Mouse (Mus musculus): Measurements from ENCODE around the gene Mcts2. TPM values are rescaled to one million over a fixed set of nuclear protein-coding genes. Genes with fewer than 3 reads are reported as not detected.
"Not testable (repeated sequence)": the region's sequence is repeated elsewhere in the genome, so short reads cannot be mapped to it uniquely, and the experiment has no call there.

Gene Mcts2
- polyA plus RNA-seq (2015; fragmentation: Nextera tagmentation; extraction: Ambion mirVana): 24.7 and 27.3 TPM in 2 replicates

DNA sequence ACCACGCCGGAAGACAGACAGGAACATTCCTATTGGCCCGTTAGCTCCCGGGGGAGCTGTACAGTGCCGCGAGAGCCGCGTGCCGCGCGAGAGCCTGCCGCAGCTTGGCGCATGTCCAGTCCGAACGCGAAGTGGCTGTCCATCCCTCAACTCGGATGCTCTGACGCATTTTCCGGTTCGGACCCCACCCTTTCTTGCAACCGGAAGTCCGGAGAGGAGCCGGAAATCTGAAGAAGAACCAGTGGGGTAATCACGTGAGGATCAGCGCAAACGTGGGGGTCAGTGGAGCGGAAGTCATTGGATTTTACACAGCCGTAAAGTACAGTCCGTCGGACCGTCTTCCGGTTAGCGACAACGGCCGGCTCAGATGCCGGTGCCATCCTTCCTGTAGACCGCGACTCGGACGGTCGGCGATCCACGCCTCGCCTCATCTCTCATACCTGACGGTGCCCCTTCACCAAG, at the start of gene Mcts2:
TSS of gene Mcts2 (plus strand) at position 230 of the 462 bp plus-strand sequence.
- WGBS: 59% methylated on average over 45 of the region's 45 CpGs

DNA sequence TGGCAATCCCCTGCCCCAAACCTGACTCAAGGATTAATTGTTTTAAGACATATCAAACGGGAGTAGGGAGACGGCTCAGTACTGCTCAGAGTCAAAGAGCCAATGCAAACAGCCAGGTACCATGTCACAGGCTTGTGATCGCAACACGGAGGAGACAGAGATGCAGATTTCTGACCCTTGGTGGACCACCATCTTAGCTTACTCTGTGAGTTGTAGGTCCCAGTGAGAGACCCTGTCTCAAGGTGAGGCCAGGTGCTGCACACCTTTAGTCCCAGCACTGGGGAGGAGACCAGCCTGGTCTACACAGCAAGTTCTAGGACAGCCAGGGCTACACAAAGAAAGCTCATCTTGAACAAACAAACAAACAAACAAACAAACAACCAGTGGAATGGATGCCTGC, 49.5 kb upstream of the Mcts2 start:
- 81% methylated on average over 4 of the region's 4 CpGs for WGBS
- no peak for ATAC-seq (ENCODE audit: insufficient number of reproducible peaks, low FRiP score, low TSS enrichment, low read depth)
- no peak overlapping the region for H3K4me3 ChIP-seq (replicated peaks)
- 0 out of 2 replicates have a peak, but pooled peaks cover 14% of the 10 kb centered on the region for H3K4me1 ChIP-seq
- no peaks in the 10 kb centered on the region for H3K36me3 ChIP-seq
- H3K9me3 ChIP-seq (replicated peaks): no peaks in the 10 kb centered on the region
- no peak overlapping the region for H3K4me2 ChIP-seq (replicated peaks)
- H3K27me3 ChIP-seq: no peaks in the 10 kb centered on the region
- peak overlapping the region; percentile 68; the same call in 1 of the 2 replicates for H3K27ac ChIP-seq (replicated peaks)
- no peak overlapping the region for H3K9ac ChIP-seq

More for the DNA sequence above, at the start of gene Mcts2:
- Histone ChIP-seq H3K9ac (peak within 1 kb of the TSS; percentile 44), H3K4me2 (replicated peaks) (peak within 1 kb of the TSS; percentile 53), H3K4me3 (replicated peaks) (peak within 1 kb of the TSS; percentile 52), H3K36me3 (peaks cover 85% of the 10 kb centered on the region), H3K27ac (replicated peaks) (peak within 1 kb of the TSS; percentile 40), H3K4me1 (peaks cover 13% of the 10 kb centered on the region; the same call in 1 of the 2 replicates), H3K27me3 (no peaks in the 10 kb centered on the region), H3K9me3 (replicated peaks) (no peaks in the 10 kb centered on the region)
- peak; percentile 93 for ATAC-seq (ENCODE audit: insufficient number of reproducible peaks, low FRiP score, low TSS enrichment, low read depth)

DNA sequence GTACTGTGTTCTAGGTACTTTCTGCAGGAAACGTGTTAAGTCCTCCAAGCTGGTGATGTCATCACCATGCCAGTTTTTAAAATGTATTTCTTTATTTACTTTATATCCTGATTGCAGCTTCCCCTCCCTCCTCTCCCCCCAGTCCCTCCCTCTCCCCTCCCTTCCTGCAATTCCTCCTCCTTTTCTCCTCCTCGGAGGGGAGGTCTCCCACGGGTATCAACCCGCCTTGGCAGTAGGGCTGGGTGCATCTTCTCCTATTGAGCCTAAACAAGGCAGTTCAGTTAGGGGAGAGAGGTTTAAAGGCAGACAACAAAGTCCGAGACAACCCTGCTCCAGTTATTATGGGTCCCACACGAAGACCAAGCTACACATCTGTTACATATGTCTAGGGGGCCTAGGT, 48.0 kb upstream of the Mcts2 start:
- no peak overlapping the region for H3K27ac ChIP-seq (replicated peaks)
- no peak overlapping the region for H3K4me3 ChIP-seq (replicated peaks)
- no peak for ATAC-seq (ENCODE audit: insufficient number of reproducible peaks, low FRiP score, low TSS enrichment, low read depth)
- H3K9ac ChIP-seq: no peak overlapping the region
- H3K4me1 ChIP-seq: 0 out of 2 replicates have a peak, but pooled peaks cover 14% of the 10 kb centered on the region
- H3K4me2 ChIP-seq (replicated peaks): no peak overlapping the region
- H3K27me3 ChIP-seq: no peaks in the 10 kb centered on the region
- H3K36me3 ChIP-seq: no peaks in the 10 kb centered on the region
- H3K9me3 ChIP-seq (replicated peaks): no peaks in the 10 kb centered on the region
- WGBS: 51% methylated on average over 6 of the region's 6 CpGs

DNA sequence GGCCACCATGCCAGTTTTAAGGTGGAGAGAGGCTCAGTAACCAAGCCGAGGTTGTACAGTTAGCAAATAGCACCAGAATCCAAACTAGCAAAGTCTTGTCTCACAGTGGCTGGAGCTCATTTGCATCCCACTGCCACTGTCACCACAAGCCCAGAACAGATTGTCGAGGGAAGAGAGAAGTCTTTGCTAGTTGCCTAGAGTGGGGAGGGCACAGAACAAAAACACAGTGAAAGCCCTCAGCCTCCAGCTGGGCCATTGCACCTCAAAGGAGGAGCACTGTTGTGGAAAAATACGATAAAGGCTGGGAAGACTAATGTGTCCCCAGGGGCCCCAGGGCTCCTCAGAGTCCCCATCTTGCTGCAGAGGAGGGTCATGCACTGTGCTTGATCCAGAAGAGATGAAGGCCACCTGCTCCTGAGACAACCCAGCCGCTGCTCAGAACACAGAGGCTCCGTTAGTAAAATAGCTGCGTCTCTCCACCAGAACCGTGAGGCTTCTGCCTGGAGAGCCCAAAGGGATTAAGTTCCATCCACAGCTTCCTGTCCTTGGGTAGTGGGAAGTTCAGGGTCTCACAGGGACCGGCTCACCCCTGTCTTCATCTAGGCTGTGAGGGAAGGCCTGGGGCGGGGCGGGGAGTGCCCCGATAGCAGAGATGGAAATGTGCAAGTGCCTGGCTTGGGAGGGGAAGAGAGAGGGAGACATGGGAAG, 47.3 kb upstream of the Mcts2 start:
- H3K9me3 ChIP-seq (replicated peaks): no peaks in the 10 kb centered on the region
- 0 out of 2 replicates have a peak overlapping the region, but pooled peaks have one; percentile 11 for H3K27ac ChIP-seq (replicated peaks)
- no peaks in the 10 kb centered on the region for H3K27me3 ChIP-seq
- no peak overlapping the region for H3K4me2 ChIP-seq (replicated peaks)
- no peak overlapping the region for H3K9ac ChIP-seq
- ATAC-seq (ENCODE audit: insufficient number of reproducible peaks, low FRiP score, low TSS enrichment, low read depth): no peak
- WGBS: 20% methylated on average over 11 of the region's 11 CpGs
- 0 out of 2 replicates have a peak, but pooled peaks cover 14% of the 10 kb centered on the region for H3K4me1 ChIP-seq
- H3K36me3 ChIP-seq: no peaks in the 10 kb centered on the region
- H3K4me3 ChIP-seq (replicated peaks): no peak overlapping the region

DNA sequence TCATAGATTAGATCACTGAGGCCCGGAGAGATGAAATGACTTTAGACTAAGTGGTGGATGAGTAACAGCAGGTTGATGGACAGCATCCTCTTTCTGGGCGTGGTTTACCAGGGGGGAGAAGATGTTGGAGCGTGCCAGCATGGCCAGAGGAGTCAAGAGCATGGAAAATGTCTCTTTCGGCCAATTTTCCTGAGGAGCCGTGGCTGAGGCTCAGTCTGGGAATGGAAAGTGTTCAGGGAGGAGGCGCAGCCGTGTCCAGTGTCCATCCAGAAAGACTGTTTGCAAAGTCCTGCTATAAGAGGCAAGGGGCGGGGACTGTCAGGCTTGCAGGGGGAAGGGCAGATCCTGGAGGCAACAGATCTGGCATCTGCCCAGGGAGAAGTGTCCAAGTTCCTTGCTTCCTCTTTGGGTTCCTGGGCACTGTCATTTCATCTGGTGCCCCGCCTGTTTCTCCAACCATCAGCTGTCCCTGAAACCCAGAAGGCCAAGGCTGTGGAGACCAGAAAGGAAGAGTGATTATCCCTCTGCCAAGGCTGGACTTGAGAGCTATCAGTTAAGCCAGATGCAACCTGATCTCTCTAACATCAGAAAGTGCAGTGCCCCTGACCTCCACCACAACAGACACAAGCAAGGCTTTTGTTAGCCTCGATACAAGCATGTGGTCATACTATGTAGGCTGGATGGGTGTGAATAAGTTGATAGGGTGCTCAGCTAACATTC, 33.8 kb upstream of the Mcts2 start:
- no peak overlapping the region for H3K4me3 ChIP-seq (replicated peaks)
- H3K4me1 ChIP-seq: 0 out of 2 replicates have a peak, but pooled peaks cover 3% of the 10 kb centered on the region
- H3K9ac ChIP-seq: no peak overlapping the region
- no peaks in the 10 kb centered on the region for H3K27me3 ChIP-seq
- H3K27ac ChIP-seq (replicated peaks): no peak overlapping the region
- no peak overlapping the region for H3K4me2 ChIP-seq (replicated peaks)
- no peaks in the 10 kb centered on the region for H3K9me3 ChIP-seq (replicated peaks)
- peak; percentile 49; the same call in 1 of the 2 replicates for ATAC-seq (ENCODE audit: insufficient number of reproducible peaks, low FRiP score, low TSS enrichment, low read depth)
- H3K36me3 ChIP-seq: no peaks in the 10 kb centered on the region
- WGBS: 53% methylated on average over 10 of the region's 10 CpGs

DNA sequence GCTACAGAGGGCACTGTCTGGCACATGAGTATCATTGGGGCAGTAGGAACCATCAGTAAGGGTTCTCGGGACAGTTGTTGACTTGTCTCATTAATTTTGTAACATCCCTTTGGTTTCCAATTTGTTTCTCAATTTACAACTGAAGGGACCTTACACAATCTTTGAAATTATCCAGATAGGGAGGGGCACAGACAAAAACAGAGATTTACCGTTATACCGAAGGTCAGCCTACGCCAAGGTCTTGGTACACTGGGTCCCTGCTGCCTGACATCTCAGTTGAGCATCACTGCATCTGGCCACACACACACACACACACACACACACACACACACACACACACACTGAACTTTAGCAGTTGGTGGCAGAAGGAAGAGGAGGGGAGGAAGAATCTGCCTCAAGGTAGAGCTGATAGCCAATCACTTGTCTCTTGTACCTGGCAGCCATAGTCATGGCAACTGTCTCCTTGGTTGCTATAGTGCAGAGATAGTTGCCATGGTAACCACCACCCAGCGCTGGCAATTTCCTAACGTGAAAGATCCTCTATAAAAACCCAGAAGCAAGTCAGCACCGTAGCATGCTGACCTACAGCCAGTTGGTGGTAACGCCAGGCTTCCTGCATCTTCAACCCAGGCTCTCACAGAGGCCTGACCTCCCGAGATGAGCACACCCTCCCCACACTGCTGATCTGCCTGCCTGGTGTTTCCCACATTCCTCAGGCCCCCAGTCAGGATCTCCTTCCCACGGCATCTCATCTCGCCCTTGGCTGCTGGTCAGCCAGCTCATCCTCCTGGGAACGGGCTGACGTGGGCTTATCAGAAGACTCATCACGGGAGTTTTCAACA, 32.7 kb upstream of the Mcts2 start:
- no peaks in the 10 kb centered on the region for H3K9me3 ChIP-seq (replicated peaks)
- H3K4me1 ChIP-seq: 0 out of 2 replicates have a peak, but pooled peaks cover 3% of the 10 kb centered on the region
- H3K9ac ChIP-seq: no peak overlapping the region
- whole genome bisulfite sequencing: 46% methylated on average over 14 of the region's 14 CpGs
- no peaks in the 10 kb centered on the region for H3K27me3 ChIP-seq
- H3K27ac ChIP-seq (replicated peaks): no peak overlapping the region
- no peak overlapping the region for H3K4me3 ChIP-seq (replicated peaks)
- no peak overlapping the region for H3K4me2 ChIP-seq (replicated peaks)
- ATAC-seq (ENCODE audit: insufficient number of reproducible peaks, low FRiP score, low TSS enrichment, low read depth): 0 out of 2 replicates have a peak, but pooled peaks have one; percentile 25
- no peaks in the 10 kb centered on the region for H3K36me3 ChIP-seq

DNA sequence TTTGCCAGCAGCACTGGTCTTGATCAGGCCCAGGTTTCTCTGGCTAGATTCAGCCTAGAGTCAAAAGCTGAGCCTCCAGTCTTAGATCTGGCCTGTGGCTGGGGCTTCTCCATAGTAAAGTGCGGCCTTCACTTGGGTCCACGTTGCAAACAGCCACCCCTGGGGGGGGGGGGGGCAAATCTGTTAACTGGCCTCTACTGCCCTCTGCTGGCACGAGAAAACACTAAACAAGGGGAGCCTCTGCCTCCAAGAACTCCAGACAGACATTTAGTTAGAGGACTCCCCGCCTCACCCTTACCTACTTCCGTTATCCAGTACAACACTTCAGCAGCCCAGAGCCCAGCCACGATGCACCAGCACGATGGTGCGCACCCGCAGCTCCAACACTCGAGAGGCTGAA, 29.4 kb upstream of the Mcts2 start:
- no peak for ATAC-seq (ENCODE audit: insufficient number of reproducible peaks, low FRiP score, low TSS enrichment, low read depth)
- no peaks in the 10 kb centered on the region for H3K36me3 ChIP-seq
- H3K4me2 ChIP-seq (replicated peaks): no peak overlapping the region
- 0 out of 2 replicates have a peak, but pooled peaks cover 3% of the 10 kb centered on the region for H3K4me1 ChIP-seq
- H3K9ac ChIP-seq: no peak overlapping the region
- H3K9me3 ChIP-seq (replicated peaks): no peaks in the 10 kb centered on the region
- no peak overlapping the region for H3K4me3 ChIP-seq (replicated peaks)
- WGBS: 61% methylated on average over 10 of the region's 10 CpGs
- H3K27ac ChIP-seq (replicated peaks): no peak overlapping the region
- no peaks in the 10 kb centered on the region for H3K27me3 ChIP-seq

DNA sequence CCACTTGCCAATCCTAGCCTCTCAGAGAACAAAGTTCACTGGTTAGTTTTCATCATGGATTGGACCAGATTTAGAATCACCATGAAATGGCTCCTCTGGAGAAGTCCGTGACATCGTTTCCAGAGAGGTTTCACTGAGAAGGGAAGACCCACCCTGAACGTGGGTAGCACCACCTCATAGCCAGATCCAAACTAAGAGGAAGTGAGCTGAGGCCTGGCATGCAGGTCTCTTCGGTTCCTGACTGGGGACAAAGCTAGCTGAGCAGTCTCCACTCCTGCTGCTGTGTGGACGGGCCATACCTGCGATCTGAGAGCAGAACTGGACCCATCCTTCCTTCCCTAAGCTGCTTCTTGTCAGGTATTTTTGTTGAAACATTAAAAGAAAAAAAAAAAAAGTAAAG, 25.7 kb upstream of the Mcts2 start:
- H3K4me1 ChIP-seq: no peaks in the 10 kb centered on the region
- no peaks in the 10 kb centered on the region for H3K36me3 ChIP-seq
- no peak overlapping the region for H3K9ac ChIP-seq
- H3K4me3 ChIP-seq (replicated peaks): no peak overlapping the region
- whole genome bisulfite sequencing: 80% methylated on average over 6 of the region's 6 CpGs
- no peaks in the 10 kb centered on the region for H3K27me3 ChIP-seq
- H3K27ac ChIP-seq (replicated peaks): no peak overlapping the region
- no peak overlapping the region for H3K4me2 ChIP-seq (replicated peaks)
- ATAC-seq (ENCODE audit: insufficient number of reproducible peaks, low FRiP score, low TSS enrichment, low read depth): no peak
- H3K9me3 ChIP-seq (replicated peaks): no peaks in the 10 kb centered on the region

DNA sequence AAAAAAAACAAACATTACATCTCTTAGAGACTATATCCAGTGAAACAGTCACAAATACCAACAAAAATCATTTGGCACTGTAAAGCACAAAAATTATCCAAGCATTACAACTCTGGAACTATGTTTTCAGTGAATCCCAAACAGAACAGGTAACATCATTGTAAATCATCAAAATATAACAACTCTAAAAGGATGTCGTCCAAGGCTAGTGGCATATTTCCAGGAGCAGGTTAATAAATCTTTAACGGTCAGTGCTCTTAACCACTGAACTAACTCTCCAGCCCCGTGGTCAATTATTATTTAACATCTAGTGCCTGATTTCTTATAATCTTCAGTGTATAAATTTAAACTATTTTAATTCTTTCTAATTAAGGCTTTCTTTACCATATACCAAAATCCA, 20.6 kb upstream of the Mcts2 start:
- H3K4me2 ChIP-seq (replicated peaks); H3K36me3 ChIP-seq; ATAC-seq (ENCODE audit: insufficient number of reproducible peaks, low FRiP score, low TSS enrichment, low read depth); H3K4me3 ChIP-seq (replicated peaks); H3K27me3 ChIP-seq; H3K27ac ChIP-seq (replicated peaks); H3K9me3 ChIP-seq (replicated peaks); H3K9ac ChIP-seq: not testable (repeated sequence)
- WGBS: 77% methylated on average over 3 of the region's 3 CpGs
- H3K4me1 ChIP-seq: peaks cover 11% of the 10 kb centered on the region

DNA sequence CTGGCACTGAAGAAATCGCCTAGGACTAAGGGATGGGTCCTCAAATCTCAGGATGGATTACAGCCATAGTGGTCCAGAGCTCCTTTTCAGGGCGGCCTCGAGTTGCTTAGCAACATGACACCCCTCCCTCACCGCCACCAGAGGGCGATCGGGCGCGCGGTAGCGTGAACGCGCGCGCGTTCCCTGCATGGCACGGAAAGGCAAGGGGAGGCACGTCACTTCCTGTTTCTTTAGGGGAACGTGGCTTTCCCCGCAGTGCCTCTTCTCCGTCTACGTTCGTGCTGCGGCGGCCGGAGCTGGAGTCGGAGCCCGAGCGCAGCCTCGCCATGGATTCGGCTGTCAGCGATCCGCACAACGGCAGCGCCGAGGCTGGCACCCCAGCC, 17.6 kb upstream of the Mcts2 start, which contains the start of gene H13:
TSS of gene H13 (plus strand) at position 206 of the 383 bp plus-strand sequence.
- Histone ChIP-seq H3K9ac (peak within 1 kb of the TSS; percentile 96), H3K4me2 (replicated peaks) (peak within 1 kb of the TSS; percentile 58), H3K36me3 (peaks cover 7% of the 10 kb centered on the region; the same call in 1 of the 2 replicates), H3K4me1 (peaks cover 36% of the 10 kb centered on the region), H3K4me3 (replicated peaks) (peak within 1 kb of the TSS; percentile 97), H3K9me3 (replicated peaks) (no peaks in the 10 kb centered on the region), H3K27me3 (no peaks in the 10 kb centered on the region), H3K27ac (replicated peaks) (peak within 1 kb of the TSS; percentile 98)
- 0% methylated on average over 35 of the region's 35 CpGs for WGBS
- ATAC-seq (ENCODE audit: insufficient number of reproducible peaks, low FRiP score, low TSS enrichment, low read depth): peak; percentile 71

Data from embryonic facial prominence, embryonic 15.5 days (tissue).